Mouse (Mus musculus) heart, postnatal 0 days (tissue): ENCODE data around the gene Ntm. TPM values are rescaled to one million over a fixed set of nuclear protein-coding genes. Genes with fewer than 3 reads are reported as not detected.
A peak's percentile ranks its signal among the peaks of the same experiment; 100 is the strongest.

Experiments
- ATAC-seq: fragments of 200-750 bp; cut with Nextera tagmentation; 2 replicates; pipeline ENCODE4 v1.8.0; 2017; ENCODE audit warnings: low read depth, moderate number of reproducible peaks, moderate library complexity; ENCODE audit not compliant: insufficient read depth
- DNase-seq: peaks from one replicate; pipeline ENCODE4 v3.0.0-alpha.2; 2016; ENCODE audit warnings: low spot score
- H3K27ac ChIP-seq: fragments of 300-500 bp; sonication (generic); 2 replicates; pipeline ENCODE4 v1.5.1; 2014; ENCODE audit warnings: low read depth, mild to moderate bottlenecking
- H3K27me3 ChIP-seq: fragments of 300-500 bp; sonication (generic); 2 replicates; pipeline ENCODE4 v1.6.1; 2014; ENCODE audit warnings: low read length, mixed read lengths; ENCODE audit not compliant: control insufficient read depth, insufficient read depth
- H3K36me3 ChIP-seq: fragments of 300-500 bp; sonication (generic); replicated peaks from 2 replicates; pipeline ENCODE4 v1.6.1; 2014; ENCODE audit warnings: low read length, mixed read lengths; ENCODE audit not compliant: control insufficient read depth, insufficient read depth
- H3K4me1 ChIP-seq: fragments of 300-500 bp; sonication (generic); 2 replicates; pipeline ENCODE4 v1.6.1; 2014; ENCODE audit warnings: antibody characterized with exemption; ENCODE audit not compliant: control insufficient read depth, insufficient read depth
- H3K4me2 ChIP-seq: fragments of 300-500 bp; sonication (generic); 2 replicates; pipeline ENCODE4 v1.6.1; 2014; ENCODE audit warnings: low read depth, mild to moderate bottlenecking, low read length, moderate library complexity
- H3K4me3 ChIP-seq: fragments of 300-500 bp; sonication (generic); 2 replicates; pipeline ENCODE4 v1.5.1; 2014; ENCODE audit warnings: low read depth, low read length
- H3K9ac ChIP-seq: fragments of 300-500 bp; sonication (generic); replicated peaks from 2 replicates; pipeline ENCODE4 v1.6.1; 2014; ENCODE audit warnings: low read depth, low read length, mixed read lengths
- H3K9me3 ChIP-seq: fragments of 300-500 bp; sonication (generic); replicated peaks from 2 replicates; pipeline ENCODE4 v1.6.1; 2016; ENCODE audit warnings: low read length; ENCODE audit not compliant: control insufficient read depth
- CTCF ChIP-seq: IDR thresholded peaks from 2 replicates; pipeline ENCODE4 v1.5.1; 2016; ENCODE audit warnings: antibody characterized with exemption, control low read depth, low read depth
- EP300 ChIP-seq: IDR thresholded peaks from 2 replicates; pipeline ENCODE4 v1.6.1; 2016; ENCODE audit warnings: antibody characterized with exemption, low read depth
- WGBS: fragments of 180-500 bp; shearing (Covaris S2); extraction: QIAGEN DNeasy Blood & Tissue Kit; methylation state at CpG from one replicate; pipeline ENCODE4 v1.1.7; 2014; 5-methylcytosine and 5-hydroxymethylcytosine counted together
- polyA plus RNA-seq: library from polyadenylated mRNA; unstranded; fragments of >200 nt; fragmentation: Nextera tagmentation; extraction: Ambion mirVana; gene quantifications from 2 replicates; pipeline ENCODE4 v1.2.1, GENCODE M21; 2015
- total RNA-seq: library from RNA; depleted of rRNA; stranded (reverse); fragments of >200 nt; gene quantifications from 2 replicates; pipeline ENCODE4 v1.2.3, GENCODE M21; 2014; ENCODE audit warnings: low replicate concordance; rRNA removed

Gene Ntm
- 7.1 and 17.7 TPM in 2 replicates for total RNA-seq
- polyA plus RNA-seq = 8.8 and 9.3 TPM in 2 replicates

GRCm38 (mm10) chr9:29962978-29963377 is at the start of gene Ntm:
Gene Ntm (minus strand): TSS chr9:29963141.
- peak; percentile 58; the same call in 1 of the 2 replicates for ATAC-seq
- Histone ChIP-seq H3K4me2 (peak within 1 kb of the TSS; percentile 81), H3K27ac (no peak within 1 kb of the TSS), H3K4me1 (0 out of 2 replicates have a peak, but pooled peaks cover 5% of the 10 kb centered on the region), H3K27me3 (peaks cover 20% of the 10 kb centered on the region), H3K4me3 (peak within 1 kb of the TSS; percentile 50), H3K9me3 (no peaks in the 10 kb centered on the region), H3K9ac (no peak within 1 kb of the TSS), H3K36me3 (no peaks in the 10 kb centered on the region)
- peak; percentile 19 for DNase-seq
- WGBS = 11% methylated on average over 8 of the region's 8 CpGs
- TF ChIP-seq EP300 = no peak
- TF ChIP-seq CTCF = no peak

GRCm38 (mm10) chr9:30005701-30006100 is 42.8 kb upstream of the Ntm start:
- no peaks in the 10 kb centered on the region for H3K4me1 ChIP-seq
- no peaks in the 10 kb centered on the region for H3K9me3 ChIP-seq
- H3K27me3 ChIP-seq = no peaks in the 10 kb centered on the region
- H3K4me3 ChIP-seq = no peak overlapping the region
- no peak overlapping the region for H3K4me2 ChIP-seq
- 70% methylated on average over 8 of the region's 8 CpGs for WGBS
- no peak for ATAC-seq
- TF ChIP-seq EP300 (no peak), CTCF (no peak)
- no peak overlapping the region for H3K27ac ChIP-seq
- no peak for DNase-seq
- H3K36me3 ChIP-seq = no peaks in the 10 kb centered on the region
- H3K9ac ChIP-seq = no peak overlapping the region

- Histone ChIP-seq H3K9ac (no peak overlapping the region), H3K27me3 (0 out of 2 replicates have a peak, but pooled peaks cover 3% of the 10 kb centered on the region), H3K9me3 (no peaks in the 10 kb centered on the region), H3K4me3 (no peak overlapping the region), H3K36me3 (no peaks in the 10 kb centered on the region), H3K4me1 (no peaks in the 10 kb centered on the region), H3K4me2 (no peak overlapping the region), H3K27ac (no peak overlapping the region)
- 23% methylated on average over 3 of the region's 3 CpGs for WGBS
- no peak for DNase-seq
- ATAC-seq = no peak
- TF ChIP-seq CTCF (peak; percentile 77), EP300 (no peak)
These were observed 40.7 kb upstream of the Ntm start for GRCm38 (mm10) chr9:30003612-30004011.

GRCm38 (mm10) chr9:29981177-29981915 is 18.4 kb upstream of the Ntm start:
- no peaks in the 10 kb centered on the region for H3K4me1 ChIP-seq
- no peak overlapping the region for H3K4me2 ChIP-seq
- 65% methylated on average over 5 of the region's 5 CpGs for WGBS
- no peaks in the 10 kb centered on the region for H3K27me3 ChIP-seq
- H3K36me3 ChIP-seq = no peaks in the 10 kb centered on the region
- no peak for DNase-seq
- H3K4me3 ChIP-seq = no peak overlapping the region
- H3K27ac ChIP-seq = no peak overlapping the region
- TF ChIP-seq EP300 (no peak), CTCF (no peak)
- no peaks in the 10 kb centered on the region for H3K9me3 ChIP-seq
- H3K9ac ChIP-seq = no peak overlapping the region
- ATAC-seq = no peak

GRCm38 (mm10) chr9:29961954-29962867 is 730 bp downstream of the Ntm start:
- TF ChIP-seq CTCF (no peak), EP300 (no peak)
- Histone ChIP-seq H3K4me3 (peak overlapping the region; percentile 50), H3K9me3 (no peaks in the 10 kb centered on the region), H3K4me1 (0 out of 2 replicates have a peak, but pooled peaks cover 5% of the 10 kb centered on the region), H3K9ac (no peak overlapping the region), H3K27ac (no peak overlapping the region), H3K27me3 (peaks cover 20% of the 10 kb centered on the region), H3K4me2 (peak overlapping the region; percentile 81), H3K36me3 (no peaks in the 10 kb centered on the region)
- peak; percentile 39; the same call in 1 of the 2 replicates for ATAC-seq
- 2% methylated on average over 38 of the region's 38 CpGs for WGBS
- no peak for DNase-seq
